Mouse (Mus musculus) E14TG2a.4 (cell line): ENCODE measurements around the gene Gm3373.
"Not testable (repeated sequence)": the region's sequence is repeated elsewhere in the genome, so short reads cannot be mapped to it uniquely, and the experiment has no call there.

Experiments used
- H3K27me3 ChIP-seq: 2 replicates; pipeline ENCODE4 v1.6.1; 2014; ENCODE audit warnings: low read length, control low read depth; ENCODE audit not compliant: insufficient read depth
- H3K36me3 ChIP-seq: 2 replicates; pipeline ENCODE4 v1.6.1; 2014; ENCODE audit warnings: low read length, control low read depth; ENCODE audit not compliant: insufficient read depth
- H3K4me1 ChIP-seq: replicated peaks from 2 replicates; pipeline ENCODE4 v1.6.1; 2014; ENCODE audit warnings: low read depth, low read length, control low read depth
- H3K4me3 ChIP-seq: replicated peaks from 2 replicates; pipeline ENCODE4 v1.5.1; 2014; ENCODE audit warnings: mild to moderate bottlenecking, low read length
- H3K9me3 ChIP-seq: 2 replicates; pipeline ENCODE4 v1.6.1; 2014; ENCODE audit warnings: low read length, control low read depth

Gm3373 gene

DNA sequence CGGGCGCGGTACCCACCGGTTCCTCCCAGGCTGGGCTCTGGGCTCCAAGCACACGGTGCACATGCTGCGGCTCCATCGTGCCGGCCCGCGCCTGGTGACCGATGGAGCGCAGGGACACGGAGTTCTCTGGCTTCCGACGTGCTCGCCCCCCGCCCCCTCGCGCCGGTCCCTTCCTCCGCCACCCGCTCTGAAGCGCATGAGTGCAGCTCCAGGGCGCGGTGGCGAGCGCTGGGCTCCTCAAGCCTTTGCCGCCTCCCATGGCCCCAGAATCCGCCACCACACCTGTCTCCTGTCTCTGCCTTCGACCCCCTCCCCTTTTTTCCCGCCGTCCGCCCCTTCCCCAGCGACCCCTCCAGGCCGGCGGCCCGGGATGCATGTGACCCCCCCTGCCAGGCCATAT is at the start of gene Gm3373:
Gm3373 (minus strand) TSS at position 101 of the 400 bp plus-strand sequence.
- not testable (repeated sequence) for H3K4me3 ChIP-seq, H3K9me3 ChIP-seq, H3K4me1 ChIP-seq, H3K36me3 ChIP-seq, H3K27me3 ChIP-seq

DNA sequence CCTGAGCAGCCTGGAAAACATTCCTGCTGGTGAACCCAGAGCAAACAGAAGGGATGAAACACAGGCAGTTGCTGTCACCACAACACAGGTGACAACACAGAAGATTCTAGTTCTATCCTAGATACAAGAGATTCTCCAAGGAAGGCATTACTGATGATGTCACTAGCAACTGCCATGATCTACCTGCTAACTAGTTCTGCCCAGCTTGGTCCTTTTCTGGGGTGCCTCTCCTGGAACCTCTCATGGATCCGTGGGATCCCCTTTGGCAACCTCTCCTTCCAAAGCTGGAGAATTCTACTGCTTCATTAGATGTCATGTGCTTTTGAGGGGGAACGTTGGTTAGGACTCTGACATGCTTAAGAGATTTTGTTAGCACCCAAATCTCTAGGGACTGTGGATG is 54.0 kb downstream of the Gm3373 start, which contains the start of gene Gm9603:
Gm9603 (minus strand) TSS at position 101 of the 400 bp plus-strand sequence.
- not testable (repeated sequence) for H3K4me1 ChIP-seq

More for the DNA sequence above, 54.0 kb downstream of the Gm3373 start, which contains the start of gene Gm9603:
- H3K4me3 ChIP-seq, H3K9me3 ChIP-seq, H3K27me3 ChIP-seq, H3K36me3 ChIP-seq: not testable (repeated sequence)
